Mouse (Mus musculus): ENCODE data around the gene Col6a5.

Col6a5 gene

GRCm38 (mm10) chr9:105827076-105827647 lies 133.3 kb downstream of the Col6a5 start:
- ATAC-seq (ENCODE audit: low TSS enrichment): no peak

- ATAC-seq (ENCODE audit: low TSS enrichment): no peak
Observed at GRCm38 (mm10) chr9:105820711-105821110, 139.7 kb downstream of the Col6a5 start.

- ATAC-seq (ENCODE audit: low TSS enrichment): no peak
Observed at GRCm38 (mm10) chr9:105819155-105819709, 141.2 kb downstream of the Col6a5 start.

GRCm38 (mm10) chr9:105814436-105814835 lies 146.0 kb downstream of the Col6a5 start:
- ATAC-seq (ENCODE audit: low TSS enrichment): no peak

GRCm38 (mm10) chr9:105811458-105811857 lies 149.0 kb downstream of the Col6a5 start:
- ATAC-seq (ENCODE audit: low TSS enrichment): no peak

GRCm38 (mm10) chr9:105808920-105809505 lies 151.4 kb downstream of the Col6a5 start:
- no peak for ATAC-seq (ENCODE audit: low TSS enrichment)

Measured in frontal cortex, adult (tissue).